Mouse (Mus musculus): ENCODE measurements at regions not wholly inside any gene's neighbourhood (a gene's known extent, or its start where the extent isn't known, plus 50 kb on each side); places are given as distances from the start of the nearest gene placed in this dataset.

GRCm38 (mm10) chr11:7439276-7439675 lies 225.6 kb upstream of the Igfbp3 start:
- Histone ChIP-seq H3ac (ENCODE audit: control insufficient read depth, insufficient read length) (no peak overlapping the region), H3K27me3 (ENCODE audit: control insufficient read depth, insufficient read depth, insufficient read length) (no peaks in the 10 kb centered on the region), H3K4me2 (ENCODE audit: low read depth) (no peak overlapping the region), H3K4me3 (no peak overlapping the region), H3K79me2 (ENCODE audit: control insufficient read depth, insufficient read depth) (no peaks in the 10 kb centered on the region), H3K36me3 (ENCODE audit: control insufficient read depth, insufficient read depth) (no peaks in the 10 kb centered on the region)
- TF ChIP-seq MAX (IDR thresholded peaks at IDR 0.05; ENCODE audit: low read depth) (no peak), TCF3 (IDR thresholded peaks at IDR 0.05; ENCODE audit: insufficient read length, low read depth) (no peak), CEBPB (IDR thresholded peaks at IDR 0.05; ENCODE audit: insufficient read depth, poor library complexity, severe bottlenecking) (no peak), TCF12 (IDR thresholded peaks at IDR 0.05; ENCODE audit: insufficient read depth, poor library complexity, severe bottlenecking) (no peak), E2F4 (IDR thresholded peaks at IDR 0.05; ENCODE audit: insufficient read depth) (no peak), SRF (IDR thresholded peaks at IDR 0.05; ENCODE audit: control insufficient read depth, insufficient read length, low read depth) (no peak), POLR2A (IDR thresholded peaks at IDR 0.05; ENCODE audit: insufficient read length, low read depth) (no peak), REST (IDR thresholded peaks at IDR 0.05; ENCODE audit: insufficient read depth, insufficient read length) (no peak), MYOG (IDR thresholded peaks at IDR 0.05; ENCODE audit: control insufficient read depth in 1 of 3, insufficient read depth in 1 of 3, insufficient read length in 2 of 3, low read depth in 2 of 3) (no peak), MYOD1 (IDR thresholded peaks at IDR 0.05; ENCODE audit: control insufficient read depth in 1 of 3, insufficient read length in 2 of 3, low read depth in 2 of 3) (no peak), USF1 (IDR thresholded peaks at IDR 0.05; ENCODE audit: low read depth) (no peak), POLR2AphosphoS2 (IDR thresholded peaks at IDR 0.05; ENCODE audit: insufficient read length, low read depth) (no peak)

GRCm38 (mm10) chr11:7434591-7434990 lies 220.9 kb upstream of the Igfbp3 start:
- TF ChIP-seq USF1 (IDR thresholded peaks at IDR 0.05; ENCODE audit: low read depth) (no peak), MYOD1 (IDR thresholded peaks at IDR 0.05; ENCODE audit: control insufficient read depth in 1 of 3, insufficient read length in 2 of 3, low read depth in 2 of 3) (peak in 2 of 3 experiments; percentile 19 to 45), TCF12 (IDR thresholded peaks at IDR 0.05; ENCODE audit: insufficient read depth, poor library complexity, severe bottlenecking) (no peak), MYOG (IDR thresholded peaks at IDR 0.05; ENCODE audit: control insufficient read depth in 1 of 3, insufficient read depth in 1 of 3, insufficient read length in 2 of 3, low read depth in 2 of 3) (peak in 1 of 3 experiments; percentile 44), TCF3 (IDR thresholded peaks at IDR 0.05; ENCODE audit: insufficient read length, low read depth) (no peak)
- Histone ChIP-seq H3K4me2 (ENCODE audit: low read depth) (no peak overlapping the region), H3ac (ENCODE audit: control insufficient read depth, insufficient read length) (no peak overlapping the region), H3K27me3 (ENCODE audit: control insufficient read depth, insufficient read depth, insufficient read length) (no peaks in the 10 kb centered on the region), H3K4me3 (no peak overlapping the region), H3K36me3 (ENCODE audit: control insufficient read depth, insufficient read depth) (no peaks in the 10 kb centered on the region), H3K79me2 (ENCODE audit: control insufficient read depth, insufficient read depth) (no peaks in the 10 kb centered on the region)

GRCm38 (mm10) chr11:7427771-7428170 lies 214.0 kb upstream of the Igfbp3 start:
- no peak overlapping the region for H3K4me3 ChIP-seq
- H3K27me3 ChIP-seq (ENCODE audit: control insufficient read depth, insufficient read depth, insufficient read length), result no peaks in the 10 kb centered on the region
- H3K36me3 ChIP-seq (ENCODE audit: control insufficient read depth, insufficient read depth), result no peaks in the 10 kb centered on the region
- H3ac ChIP-seq (ENCODE audit: control insufficient read depth, insufficient read length), result no peak overlapping the region
- no peak overlapping the region for H3K4me2 ChIP-seq (ENCODE audit: low read depth)
- H3K79me2 ChIP-seq (ENCODE audit: control insufficient read depth, insufficient read depth), result no peaks in the 10 kb centered on the region
- no peak for TF ChIP-seq MYOD1 (IDR thresholded peaks at IDR 0.05; ENCODE audit: control insufficient read depth in 1 of 3, insufficient read length in 2 of 3, low read depth in 2 of 3)
- TF ChIP-seq E2F4 (IDR thresholded peaks at IDR 0.05; ENCODE audit: insufficient read depth), result no peak
- no peak for TF ChIP-seq TCF3 (IDR thresholded peaks at IDR 0.05; ENCODE audit: insufficient read length, low read depth)
- TF ChIP-seq TCF12 (IDR thresholded peaks at IDR 0.05; ENCODE audit: insufficient read depth, poor library complexity, severe bottlenecking), result no peak
- TF ChIP-seq MAX (IDR thresholded peaks at IDR 0.05; ENCODE audit: low read depth), result no peak
- TF ChIP-seq USF1 (IDR thresholded peaks at IDR 0.05; ENCODE audit: low read depth), result no peak

GRCm38 (mm10) chr11:7425233-7425632 lies 211.5 kb upstream of the Igfbp3 start:
- Histone ChIP-seq H3K4me2 (ENCODE audit: low read depth) (no peak overlapping the region), H3K27me3 (ENCODE audit: control insufficient read depth, insufficient read depth, insufficient read length) (no peaks in the 10 kb centered on the region), H3K36me3 (ENCODE audit: control insufficient read depth, insufficient read depth) (no peaks in the 10 kb centered on the region), H3K79me2 (ENCODE audit: control insufficient read depth, insufficient read depth) (no peaks in the 10 kb centered on the region), H3ac (ENCODE audit: control insufficient read depth, insufficient read length) (no peak overlapping the region), H3K4me3 (no peak overlapping the region)
- TF ChIP-seq USF1 (IDR thresholded peaks at IDR 0.05; ENCODE audit: low read depth) (no peak), TCF12 (IDR thresholded peaks at IDR 0.05; ENCODE audit: insufficient read depth, poor library complexity, severe bottlenecking) (no peak), REST (IDR thresholded peaks at IDR 0.05; ENCODE audit: insufficient read depth, insufficient read length) (no peak), POLR2AphosphoS2 (IDR thresholded peaks at IDR 0.05; ENCODE audit: insufficient read length, low read depth) (no peak), SRF (IDR thresholded peaks at IDR 0.05; ENCODE audit: control insufficient read depth, insufficient read length, low read depth) (no peak), MYOG (IDR thresholded peaks at IDR 0.05; ENCODE audit: control insufficient read depth in 1 of 3, insufficient read depth in 1 of 3, insufficient read length in 2 of 3, low read depth in 2 of 3) (no peak), MAX (IDR thresholded peaks at IDR 0.05; ENCODE audit: low read depth) (no peak), MYOD1 (IDR thresholded peaks at IDR 0.05; ENCODE audit: control insufficient read depth in 1 of 3, insufficient read length in 2 of 3, low read depth in 2 of 3) (no peak), TCF3 (IDR thresholded peaks at IDR 0.05; ENCODE audit: insufficient read length, low read depth) (no peak), E2F4 (IDR thresholded peaks at IDR 0.05; ENCODE audit: insufficient read depth) (no peak), CEBPB (IDR thresholded peaks at IDR 0.05; ENCODE audit: insufficient read depth, poor library complexity, severe bottlenecking) (no peak), POLR2A (IDR thresholded peaks at IDR 0.05; ENCODE audit: insufficient read length, low read depth) (no peak)

GRCm38 (mm10) chr11:7424082-7424471 lies 210.4 kb upstream of the Igfbp3 start:
- Histone ChIP-seq H3ac (ENCODE audit: control insufficient read depth, insufficient read length) (no peak overlapping the region), H3K36me3 (ENCODE audit: control insufficient read depth, insufficient read depth) (no peaks in the 10 kb centered on the region), H3K4me2 (ENCODE audit: low read depth) (no peak overlapping the region), H3K4me3 (no peak overlapping the region), H3K79me2 (ENCODE audit: control insufficient read depth, insufficient read depth) (no peaks in the 10 kb centered on the region), H3K27me3 (ENCODE audit: control insufficient read depth, insufficient read depth, insufficient read length) (no peaks in the 10 kb centered on the region)
- no peak for TF ChIP-seq CEBPB (IDR thresholded peaks at IDR 0.05; ENCODE audit: insufficient read depth, poor library complexity, severe bottlenecking)
- TF ChIP-seq POLR2AphosphoS2 (IDR thresholded peaks at IDR 0.05; ENCODE audit: insufficient read length, low read depth), result no peak
- no peak for TF ChIP-seq MAX (IDR thresholded peaks at IDR 0.05; ENCODE audit: low read depth)
- TF ChIP-seq REST (IDR thresholded peaks at IDR 0.05; ENCODE audit: insufficient read depth, insufficient read length), result no peak
- TF ChIP-seq E2F4 (IDR thresholded peaks at IDR 0.05; ENCODE audit: insufficient read depth), result no peak
- no peak for TF ChIP-seq POLR2A (IDR thresholded peaks at IDR 0.05; ENCODE audit: insufficient read length, low read depth)
